Mouse (Mus musculus) A20 (cell line): ENCODE data around the gene Rhof.
A peak's percentile ranks its signal among the peaks of the same experiment; 100 is the strongest.

Source experiments
- DNase-seq: peaks from one replicate; pipeline ENCODE4 v3.0.0-alpha.2; 2011; ENCODE audit warnings: low read depth, low spot score

The Rhof gene

GRCm38 (mm10) chr5:123067395-123067995 is 65.0 kb downstream of the Rhof start:
- DNase-seq, result peak; percentile 79

GRCm38 (mm10) chr5:123064207-123064606 is 68.3 kb downstream of the Rhof start:
- peak; percentile 85 for DNase-seq

DNA sequence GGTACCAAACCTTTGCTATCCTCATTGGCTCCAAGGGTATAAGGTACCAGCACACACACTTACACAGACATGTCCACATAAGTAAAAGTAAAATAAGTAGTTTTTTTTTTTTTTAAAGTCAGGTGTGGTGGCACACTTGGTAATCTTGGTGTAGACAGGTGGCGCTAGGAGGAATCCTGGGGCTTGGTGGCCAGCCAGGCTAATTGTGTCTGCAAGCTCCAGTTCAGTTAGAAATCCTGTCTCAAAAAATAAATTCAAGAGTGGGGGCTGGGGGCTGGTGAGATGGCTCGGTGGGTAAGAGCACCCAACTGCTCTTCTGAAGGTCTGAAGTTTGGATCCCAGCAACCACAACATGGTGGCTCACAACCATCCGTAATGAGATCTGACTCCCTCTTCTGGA is 69.4 kb downstream of the Rhof start:
- DNase-seq, result no peak

- peak; percentile 86 for DNase-seq
Measured at GRCm38 (mm10) chr5:123061402-123061749, 71.1 kb downstream of the Rhof start.

- peak; percentile 39 for DNase-seq
Measured at GRCm38 (mm10) chr5:123060706-123061401, 71.6 kb downstream of the Rhof start.

DNA sequence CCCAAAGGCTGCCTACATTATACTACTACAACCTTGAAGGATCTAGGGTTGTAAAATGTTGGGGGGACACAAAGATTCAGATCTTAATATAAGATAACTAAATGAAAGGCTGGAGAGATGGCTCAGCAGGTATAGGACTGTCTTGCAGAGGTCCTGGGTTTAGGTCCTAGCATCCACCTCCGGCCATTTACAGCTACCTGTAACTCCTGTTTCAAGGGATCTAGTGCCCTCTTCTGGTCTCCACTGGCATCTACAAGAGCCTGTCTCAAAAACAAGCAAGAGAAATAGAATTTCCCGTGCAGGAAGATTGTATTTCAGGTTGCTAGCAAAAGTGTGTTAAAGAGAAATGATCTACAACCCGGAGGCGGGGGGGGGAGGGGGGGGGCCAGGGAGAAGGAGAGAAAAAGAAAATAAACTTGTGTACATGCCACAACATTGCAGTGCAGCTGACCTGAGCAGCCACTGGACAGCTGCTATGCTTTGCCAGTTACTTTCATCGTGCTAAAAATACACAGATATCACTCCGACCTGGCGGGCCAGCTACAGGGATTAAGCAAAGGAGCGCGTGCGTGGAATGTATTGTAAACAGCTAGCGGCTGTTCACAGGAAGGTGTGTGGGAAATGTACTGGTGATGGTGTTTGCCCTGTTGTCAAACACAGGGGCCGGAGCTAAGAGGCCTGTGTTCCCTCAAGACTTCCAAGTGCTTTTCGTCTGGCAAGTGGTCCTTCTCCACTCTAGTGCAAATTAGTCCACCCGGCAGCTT is 72.6 kb downstream of the Rhof start:
- peak; percentile 81 for DNase-seq

DNA sequence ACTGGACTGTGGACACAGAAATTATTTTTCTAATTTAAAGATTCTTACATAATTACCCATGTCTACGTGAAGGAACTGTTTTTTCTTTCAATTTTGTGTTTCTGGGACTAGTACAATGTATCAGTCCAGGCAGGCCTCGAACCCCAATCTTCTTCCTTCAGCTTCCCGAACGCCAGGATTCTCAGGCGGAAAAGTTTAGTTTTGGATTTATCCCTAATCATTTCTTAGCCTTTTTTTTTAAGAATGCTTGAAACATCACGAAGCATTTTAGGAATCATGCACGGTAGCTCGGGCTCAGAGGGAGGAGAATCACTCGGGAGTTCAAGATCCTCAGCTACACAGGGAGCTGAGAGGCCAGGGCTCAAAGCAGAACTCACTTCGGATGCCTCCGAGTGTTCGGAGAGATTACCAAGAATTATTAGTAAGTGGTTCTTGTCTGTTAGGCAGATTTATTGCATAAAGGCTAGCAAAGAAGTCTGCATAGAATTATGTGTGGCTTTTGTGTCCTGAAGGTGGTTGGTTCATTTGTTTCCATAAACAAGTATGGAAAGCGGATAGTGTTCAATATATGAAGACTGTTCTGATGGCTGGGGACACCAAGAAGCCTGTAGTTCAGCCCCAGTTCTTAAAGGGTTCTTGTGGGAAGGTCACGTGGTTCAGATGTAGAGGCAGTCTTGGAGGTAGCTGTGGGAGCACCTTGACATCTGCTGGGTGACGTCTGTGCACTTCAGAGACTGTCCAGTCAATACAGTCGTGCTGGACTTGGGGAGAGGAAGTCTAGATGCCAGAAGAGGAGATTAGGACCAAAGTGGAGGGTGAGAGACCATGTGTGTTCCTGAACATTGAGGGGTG is 74.0 kb downstream of the Rhof start:
- peak; percentile 58 for DNase-seq

DNA sequence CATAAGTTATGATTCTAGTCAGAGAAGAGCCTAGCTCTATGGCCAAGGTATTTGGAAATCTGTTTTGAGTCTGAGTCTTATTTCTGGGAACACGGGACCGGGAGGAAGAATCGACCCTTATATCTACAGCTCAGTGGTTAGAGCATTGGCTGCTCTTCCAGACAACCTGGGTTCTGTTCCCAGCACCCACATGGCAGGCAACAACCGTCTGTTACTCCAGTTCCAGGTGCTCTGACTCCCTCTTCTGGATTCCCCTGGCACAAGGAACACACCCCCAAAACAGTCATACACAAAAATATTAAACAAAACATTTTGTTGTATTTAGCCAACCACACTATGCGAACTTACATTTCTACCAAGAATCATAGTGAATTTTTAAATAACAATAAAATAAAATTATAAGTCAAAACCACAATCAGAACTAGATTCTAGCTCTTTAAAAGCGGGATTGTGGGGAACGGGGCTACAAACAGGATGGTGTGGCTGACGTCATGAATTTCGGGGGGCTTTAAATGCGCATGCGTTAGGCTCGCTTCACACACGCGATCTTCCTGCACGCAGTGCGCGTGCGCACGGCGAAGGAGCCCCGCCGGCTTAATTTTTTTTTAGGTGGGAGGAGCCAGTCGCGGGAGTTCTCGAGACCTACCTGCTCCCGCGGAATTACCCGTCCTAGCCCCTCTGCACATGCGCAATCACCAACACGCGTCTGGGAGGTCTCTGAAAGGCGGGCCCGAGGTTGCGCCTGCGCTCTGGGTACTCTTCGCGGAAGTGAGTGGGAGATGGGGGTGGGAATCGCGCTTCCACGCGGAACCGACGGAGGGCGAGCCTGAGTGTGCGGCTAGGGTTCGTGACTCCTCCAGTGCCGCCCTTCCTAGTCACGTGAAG is 74.9 kb downstream of the Rhof start:
- peak; percentile 100 for DNase-seq
